Mouse (Mus musculus) hindbrain, embryonic 16.5 days (tissue): ENCODE results near the gene Cbarp. TPM values are rescaled to one million over a fixed set of nuclear protein-coding genes. Genes with fewer than 3 reads are reported as not detected.

Source experiments
- ATAC-seq: fragments of 200-750 bp; cut with Nextera tagmentation; 2 replicates; pipeline ENCODE4 v1.8.0; 2017; ENCODE audit warnings: moderate TSS enrichment, moderate library complexity
- H3K27ac ChIP-seq: fragments of 300-500 bp; sonication (generic); 2 replicates; pipeline ENCODE4 v1.5.1; 2014; ENCODE audit warnings: low read depth, mild to moderate bottlenecking, control low read depth, low read length, moderate library complexity
- H3K27me3 ChIP-seq: fragments of 300-500 bp; sonication (generic); replicated peaks from 2 replicates; pipeline ENCODE4 v1.6.1; 2014; ENCODE audit warnings: low read length; ENCODE audit not compliant: control insufficient read depth, insufficient read depth
- H3K36me3 ChIP-seq: fragments of 300-500 bp; sonication (generic); 2 replicates; pipeline ENCODE4 v1.6.1; 2014; ENCODE audit warnings: mild to moderate bottlenecking, low read length, moderate library complexity, mixed read lengths; ENCODE audit not compliant: control insufficient read depth, insufficient read depth
- H3K4me1 ChIP-seq: fragments of 300-500 bp; sonication (generic); 2 replicates; pipeline ENCODE4 v1.6.1; 2014; ENCODE audit warnings: low read depth, low read length; ENCODE audit not compliant: control insufficient read depth, insufficient read depth
- H3K4me2 ChIP-seq: fragments of 300-500 bp; sonication (generic); 2 replicates; pipeline ENCODE4 v1.6.1; 2014; ENCODE audit warnings: mild to moderate bottlenecking, low read length, control low read depth, moderate library complexity
- H3K4me3 ChIP-seq: fragments of 300-500 bp; sonication (generic); 2 replicates; pipeline ENCODE4 v1.5.1; 2014; ENCODE audit warnings: mild to moderate bottlenecking, low read length, control low read depth, moderate library complexity
- H3K9ac ChIP-seq: fragments of 300-500 bp; sonication (generic); 2 replicates; pipeline ENCODE4 v1.6.1; 2014; ENCODE audit warnings: low read depth, mild to moderate bottlenecking, control low read depth, low read length, moderate library complexity
- H3K9me3 ChIP-seq: fragments of 300-500 bp; sonication (generic); 2 replicates; pipeline ENCODE4 v1.6.1; 2014; ENCODE audit warnings: mild to moderate bottlenecking, low read length, moderate library complexity; ENCODE audit not compliant: control insufficient read depth
- WGBS: fragments of 180-500 bp; shearing (Covaris S2); extraction: QIAGEN DNeasy Blood & Tissue Kit; methylation state at CpG from one replicate; pipeline ENCODE4 v1.1.7; 2014; 5-methylcytosine and 5-hydroxymethylcytosine counted together
- polyA plus RNA-seq: library from polyadenylated mRNA; unstranded; fragments of >200 nt; fragmentation: Nextera tagmentation; extraction: Ambion mirVana; gene quantifications from 2 replicates; pipeline ENCODE4 v1.2.1, GENCODE M21; 2015

The Cbarp gene
- polyA plus RNA-seq, 1 experiment from 2014 or later = 130 TPM

- Histone ChIP-seq H3K27ac (no peak overlapping the region), H3K9me3 (no peaks in the 10 kb centered on the region), H3K36me3 (no peaks in the 10 kb centered on the region), H3K4me2 (no peak overlapping the region), H3K4me1 (peaks cover 13% of the 10 kb centered on the region), H3K4me3 (no peak overlapping the region), H3K27me3 (no peaks in the 10 kb centered on the region), H3K9ac (no peak overlapping the region)
- 26% methylated on average over 6 of the region's 7 CpGs for WGBS
- no peak for ATAC-seq
Measured at GRCm38 (mm10) chr10:80097275-80097674, 43.4 kb downstream of the Cbarp start.

- Histone ChIP-seq H3K4me3 (no peak overlapping the region), H3K27ac (no peak overlapping the region), H3K4me1 (no peaks in the 10 kb centered on the region), H3K9me3 (no peaks in the 10 kb centered on the region), H3K4me2 (no peak overlapping the region), H3K9ac (no peak overlapping the region), H3K27me3 (no peaks in the 10 kb centered on the region), H3K36me3 (no peaks in the 10 kb centered on the region)
- 86% methylated on average over 5 of the region's 5 CpGs for WGBS
- ATAC-seq = no peak
Measured at GRCm38 (mm10) chr10:80095547-80095946, 45.1 kb downstream of the Cbarp start.

- WGBS = 73% methylated on average over 3 of the region's 3 CpGs
- Histone ChIP-seq H3K4me3 (no peak overlapping the region), H3K36me3 (no peaks in the 10 kb centered on the region), H3K9ac (no peak overlapping the region), H3K27me3 (no peaks in the 10 kb centered on the region), H3K4me1 (no peaks in the 10 kb centered on the region), H3K27ac (no peak overlapping the region), H3K4me2 (no peak overlapping the region), H3K9me3 (no peaks in the 10 kb centered on the region)
- ATAC-seq = no peak
Measured at GRCm38 (mm10) chr10:80094684-80095083, 46.0 kb downstream of the Cbarp start.

- H3K4me3 ChIP-seq = no peak overlapping the region
- ATAC-seq = no peak
- H3K36me3 ChIP-seq = no peaks in the 10 kb centered on the region
- no peak overlapping the region for H3K4me2 ChIP-seq
- H3K27ac ChIP-seq = no peak overlapping the region
- no peaks in the 10 kb centered on the region for H3K27me3 ChIP-seq
- 96% methylated on average over 6 of the region's 6 CpGs for WGBS
- H3K4me1 ChIP-seq = no peaks in the 10 kb centered on the region
- H3K9me3 ChIP-seq = no peaks in the 10 kb centered on the region
- no peak overlapping the region for H3K9ac ChIP-seq
Measured at GRCm38 (mm10) chr10:80094085-80094484, 46.5 kb downstream of the Cbarp start.

- Histone ChIP-seq H3K9me3 (no peaks in the 10 kb centered on the region), H3K27me3 (no peaks in the 10 kb centered on the region), H3K9ac (no peak overlapping the region), H3K27ac (no peak overlapping the region), H3K4me3 (no peak overlapping the region), H3K4me1 (no peaks in the 10 kb centered on the region), H3K4me2 (no peak overlapping the region), H3K36me3 (no peaks in the 10 kb centered on the region)
- ATAC-seq = no peak
- WGBS = 78% methylated on average over 5 of the region's 5 CpGs
Measured at GRCm38 (mm10) chr10:80092690-80093089, 47.9 kb downstream of the Cbarp start.

DNA sequence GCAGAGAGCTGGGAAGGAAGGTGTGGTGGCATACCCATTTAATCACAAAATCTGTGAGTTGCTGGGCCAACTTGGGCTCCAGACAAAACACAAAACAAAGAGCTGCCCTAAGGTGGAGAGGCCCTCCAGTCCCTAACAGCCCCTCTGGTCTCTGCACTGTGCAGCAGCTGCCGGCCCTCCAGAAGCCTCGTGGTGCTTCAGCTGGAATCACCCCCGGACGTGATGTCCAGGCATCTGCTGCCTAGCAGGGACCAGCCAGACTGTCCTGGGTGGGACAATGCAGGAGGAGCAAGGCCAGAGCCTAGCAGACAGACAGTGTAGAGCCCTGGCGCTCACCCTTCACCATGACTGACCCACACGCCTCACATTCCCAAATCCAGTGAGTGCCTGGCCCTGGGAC is 49.1 kb downstream of the Cbarp start:
- WGBS = 93% methylated on average over 6 of the region's 6 CpGs
- Histone ChIP-seq H3K4me1 (no peaks in the 10 kb centered on the region), H3K36me3 (no peaks in the 10 kb centered on the region), H3K27ac (no peak overlapping the region), H3K4me2 (no peak overlapping the region), H3K9ac (no peak overlapping the region), H3K9me3 (no peaks in the 10 kb centered on the region), H3K27me3 (no peaks in the 10 kb centered on the region), H3K4me3 (no peak overlapping the region)
- ATAC-seq = no peak

GRCm38 (mm10) chr10:80089146-80089545 is 51.5 kb downstream of the Cbarp start:
- no peak for ATAC-seq
- no peak overlapping the region for H3K4me3 ChIP-seq
- 53% methylated on average over 4 of the region's 4 CpGs for WGBS
- H3K27ac ChIP-seq = no peak overlapping the region
- H3K4me2 ChIP-seq = no peak overlapping the region
- no peak overlapping the region for H3K9ac ChIP-seq
- H3K4me1 ChIP-seq = no peaks in the 10 kb centered on the region
- H3K27me3 ChIP-seq = no peaks in the 10 kb centered on the region
- H3K36me3 ChIP-seq = 0 out of 2 replicates have a peak, but pooled peaks cover under 1% of the 10 kb centered on the region
- H3K9me3 ChIP-seq = no peaks in the 10 kb centered on the region

GRCm38 (mm10) chr10:80087483-80087882 is 53.2 kb downstream of the Cbarp start:
- H3K9me3 ChIP-seq = no peaks in the 10 kb centered on the region
- ATAC-seq = no peak
- no peak overlapping the region for H3K27ac ChIP-seq
- no peak overlapping the region for H3K4me2 ChIP-seq
- 94% methylated on average over 8 of the region's 8 CpGs for WGBS
- H3K36me3 ChIP-seq = peaks cover 5% of the 10 kb centered on the region; the same call in 1 of the 2 replicates
- H3K9ac ChIP-seq = no peak overlapping the region
- no peaks in the 10 kb centered on the region for H3K27me3 ChIP-seq
- no peaks in the 10 kb centered on the region for H3K4me1 ChIP-seq
- no peak overlapping the region for H3K4me3 ChIP-seq

DNA sequence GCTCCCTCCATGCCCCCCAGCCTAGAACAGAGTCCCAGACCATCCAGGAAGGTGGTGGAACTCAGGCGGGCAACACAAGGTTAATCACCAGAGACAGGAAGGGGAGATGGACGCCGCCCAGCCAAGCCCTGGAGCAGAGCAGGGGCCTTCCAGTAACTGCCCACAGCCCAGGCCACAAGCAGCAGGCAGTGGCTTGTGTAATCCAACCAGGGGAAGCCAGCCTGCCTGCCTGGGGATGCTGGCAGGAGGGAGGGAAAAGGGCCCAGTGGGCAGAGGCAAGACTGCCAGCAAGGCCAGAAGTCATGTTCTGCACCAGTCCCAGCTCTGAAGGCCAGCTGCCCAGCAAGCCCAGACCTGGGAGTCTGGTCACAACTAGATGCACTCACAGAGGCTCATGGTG is 53.8 kb downstream of the Cbarp start:
- Histone ChIP-seq H3K9ac (no peak overlapping the region; the same call in 1 of the 2 replicates), H3K9me3 (no peaks in the 10 kb centered on the region), H3K4me2 (no peak overlapping the region), H3K36me3 (peaks cover 8% of the 10 kb centered on the region; the same call in 1 of the 2 replicates), H3K4me3 (no peak overlapping the region), H3K4me1 (no peaks in the 10 kb centered on the region), H3K27me3 (no peaks in the 10 kb centered on the region), H3K27ac (no peak overlapping the region)
- no peak for ATAC-seq
- 89% methylated on average over 3 of the region's 3 CpGs for WGBS
